Mouse (Mus musculus) heart, embryonic 13.5 days (tissue): ENCODE results near the gene Irak4. TPM values are rescaled to one million over a fixed set of nuclear protein-coding genes. Genes with fewer than 3 reads are reported as not detected.

Experiments used
- polyA plus RNA-seq: library from polyadenylated mRNA; unstranded; fragments of >200 nt; fragmentation: Nextera tagmentation; extraction: Ambion mirVana; gene quantifications from 2 replicates; pipeline ENCODE4 v1.2.1, GENCODE M21; 2015

Irak4 gene
- polyA plus RNA-seq, 1 experiment from 2014 or later = 3.8 TPM

Other genes with a start within 250 kb of the Irak4 start
- gene Adamts20, start 78.2 kb upstream of the Irak4 start, polyA plus RNA-seq = 0.82 and 1.4 TPM in 2 replicates
- 4.0 and 4.6 TPM in 2 replicates for gene Pus7l, start 96 bp upstream of the Irak4 start, polyA plus RNA-seq
- 44.3 and 47.6 TPM in 2 replicates for gene Twf1, start 46.2 kb downstream of the Irak4 start, polyA plus RNA-seq
- gene Tmem117, start 85.6 kb downstream of the Irak4 start, polyA plus RNA-seq = 1.2 and 1.3 TPM in 2 replicates